Mouse (Mus musculus): Measurements from ENCODE around the gene Hoxa6. TPM values are rescaled to one million over a fixed set of nuclear protein-coding genes. Genes with fewer than 3 reads are reported as not detected.
A peak's percentile ranks its signal among the peaks of the same experiment; 100 is the strongest.

The Hoxa6 gene
- polyA plus RNA-seq, 1 experiment: 0.52 TPM

GRCm38 (mm10) chr6:52164051-52164625 lies 44.4 kb downstream of the Hoxa6 start:
- peaks cover 33% of the 10 kb centered on the region for H3K27me3 ChIP-seq (ENCODE audit: control insufficient read depth, insufficient read depth, low read length)
- peaks cover 5% of the 10 kb centered on the region for H3K4me1 ChIP-seq (ENCODE audit: control insufficient read depth, insufficient read depth, insufficient read length, low read length)
- peak overlapping the region; percentile 61 for H3K27ac ChIP-seq (ENCODE audit: insufficient read depth, low read depth, low read length)
- H3K4me3 ChIP-seq (ENCODE audit: low read depth, low read length): peak overlapping the region; percentile 51
- H3K36me3 ChIP-seq (ENCODE audit: control insufficient read depth, insufficient read depth, low read length): no peaks in the 10 kb centered on the region
- TF ChIP-seq POLR2A (IDR thresholded peaks at IDR 0.05; ENCODE audit: low read depth, low read length) (no peak), CTCF (IDR thresholded peaks at IDR 0.05; ENCODE audit: extremely low read depth, insufficient read length, insufficient replicate concordance, low read depth, low read length) (no peak)
- WGBS: 13% methylated on average over 39 of the region's 39 CpGs

- Histone ChIP-seq H3K36me3 (ENCODE audit: control insufficient read depth, insufficient read depth, low read length) (no peaks in the 10 kb centered on the region), H3K4me1 (ENCODE audit: control insufficient read depth, insufficient read depth, insufficient read length, low read length) (peaks cover 5% of the 10 kb centered on the region), H3K27me3 (ENCODE audit: control insufficient read depth, insufficient read depth, low read length) (peaks cover 35% of the 10 kb centered on the region), H3K4me3 (ENCODE audit: low read depth, low read length) (peak overlapping the region; percentile 34), H3K27ac (ENCODE audit: insufficient read depth, low read depth, low read length) (peak overlapping the region; percentile 72)
- TF ChIP-seq CTCF (IDR thresholded peaks at IDR 0.05; ENCODE audit: extremely low read depth, insufficient read length, insufficient replicate concordance, low read depth, low read length) (no peak), POLR2A (IDR thresholded peaks at IDR 0.05; ENCODE audit: low read depth, low read length) (no peak)
- 69% methylated on average over 17 of the region's 17 CpGs for WGBS
These were observed 45.0 kb downstream of the Hoxa6 start for GRCm38 (mm10) chr6:52163366-52164031.

- H3K4me1 ChIP-seq (ENCODE audit: control insufficient read depth, insufficient read depth, insufficient read length, low read length): peaks cover 5% of the 10 kb centered on the region
- peak overlapping the region; percentile 72; the same call in 1 of the 2 replicates for H3K27ac ChIP-seq (ENCODE audit: insufficient read depth, low read depth, low read length)
- TF ChIP-seq CTCF (IDR thresholded peaks at IDR 0.05; ENCODE audit: extremely low read depth, insufficient read length, insufficient replicate concordance, low read depth, low read length) (no peak), POLR2A (IDR thresholded peaks at IDR 0.05; ENCODE audit: low read depth, low read length) (no peak)
- peaks cover 42% of the 10 kb centered on the region for H3K27me3 ChIP-seq (ENCODE audit: control insufficient read depth, insufficient read depth, low read length)
- WGBS: 66% methylated on average over 14 of the region's 14 CpGs
- H3K4me3 ChIP-seq (ENCODE audit: low read depth, low read length): peak overlapping the region; percentile 34; the same call in 1 of the 2 replicates
- no peaks in the 10 kb centered on the region for H3K36me3 ChIP-seq (ENCODE audit: control insufficient read depth, insufficient read depth, low read length)
These were observed 45.7 kb downstream of the Hoxa6 start for GRCm38 (mm10) chr6:52162611-52163365.

GRCm38 (mm10) chr6:52162093-52162380 lies 46.5 kb downstream of the Hoxa6 start:
- peaks cover 46% of the 10 kb centered on the region for H3K27me3 ChIP-seq (ENCODE audit: control insufficient read depth, insufficient read depth, low read length)
- peaks cover 5% of the 10 kb centered on the region for H3K4me1 ChIP-seq (ENCODE audit: control insufficient read depth, insufficient read depth, insufficient read length, low read length)
- no peak for TF ChIP-seq CTCF (IDR thresholded peaks at IDR 0.05; ENCODE audit: extremely low read depth, insufficient read length, insufficient replicate concordance, low read depth, low read length)
- no peak for TF ChIP-seq POLR2A (IDR thresholded peaks at IDR 0.05; ENCODE audit: low read depth, low read length)
- peak overlapping the region; percentile 7; the same call in 1 of the 2 replicates for H3K27ac ChIP-seq (ENCODE audit: insufficient read depth, low read depth, low read length)
- H3K36me3 ChIP-seq (ENCODE audit: control insufficient read depth, insufficient read depth, low read length): no peaks in the 10 kb centered on the region
- no peak overlapping the region for H3K4me3 ChIP-seq (ENCODE audit: low read depth, low read length)
- 61% methylated on average over 1 of the region's 1 CpGs for WGBS

- TF ChIP-seq CTCF (IDR thresholded peaks at IDR 0.05; ENCODE audit: extremely low read depth, insufficient read length, insufficient replicate concordance, low read depth, low read length) (no peak), POLR2A (IDR thresholded peaks at IDR 0.05; ENCODE audit: low read depth, low read length) (no peak)
- Histone ChIP-seq H3K36me3 (ENCODE audit: control insufficient read depth, insufficient read depth, low read length) (no peaks in the 10 kb centered on the region), H3K4me1 (ENCODE audit: control insufficient read depth, insufficient read depth, insufficient read length, low read length) (peaks cover 5% of the 10 kb centered on the region), H3K4me3 (ENCODE audit: low read depth, low read length) (peak overlapping the region; percentile 31; the same call in 1 of the 2 replicates), H3K27me3 (ENCODE audit: control insufficient read depth, insufficient read depth, low read length) (peaks cover 46% of the 10 kb centered on the region), H3K27ac (ENCODE audit: insufficient read depth, low read depth, low read length) (peak overlapping the region; percentile 7; the same call in 1 of the 2 replicates)
- 37% methylated on average over 8 of the region's 8 CpGs for WGBS
These were observed 47.0 kb downstream of the Hoxa6 start for GRCm38 (mm10) chr6:52161336-52162092.

GRCm38 (mm10) chr6:52160511-52161335 lies 47.8 kb downstream of the Hoxa6 start:
- Histone ChIP-seq H3K36me3 (ENCODE audit: control insufficient read depth, insufficient read depth, low read length) (no peaks in the 10 kb centered on the region), H3K4me1 (ENCODE audit: control insufficient read depth, insufficient read depth, insufficient read length, low read length) (peaks cover 5% of the 10 kb centered on the region), H3K27ac (ENCODE audit: insufficient read depth, low read depth, low read length) (peak overlapping the region; percentile 69), H3K27me3 (ENCODE audit: control insufficient read depth, insufficient read depth, low read length) (peaks cover 43% of the 10 kb centered on the region), H3K4me3 (ENCODE audit: low read depth, low read length) (peak overlapping the region; percentile 35)
- TF ChIP-seq POLR2A (IDR thresholded peaks at IDR 0.05; ENCODE audit: low read depth, low read length) (no peak), CTCF (IDR thresholded peaks at IDR 0.05; ENCODE audit: extremely low read depth, insufficient read length, insufficient replicate concordance, low read depth, low read length) (no peak)
- WGBS: 7% methylated on average over 30 of the region's 30 CpGs
